Mouse (Mus musculus): ENCODE measurements around the gene Zfp708. TPM values are rescaled to one million over a fixed set of nuclear protein-coding genes. Genes with fewer than 3 reads are reported as not detected.

Gene Zfp708
- polyA plus RNA-seq, 1 experiment from 2014 or later, result 0.93 TPM

Other genes with a start within 250 kb of the Zfp708 start
- gene Gm10767, start 193.1 kb downstream of the Zfp708 start, polyA plus RNA-seq (2015; fragmentation: Nextera tagmentation; extraction: Ambion mirVana), result 0.45 and 0.51 TPM in 2 replicates
- gene Zfp712, start 36.8 kb downstream of the Zfp708 start, polyA plus RNA-seq (2015; fragmentation: Nextera tagmentation; extraction: Ambion mirVana), result 0.83 and 0.92 TPM in 2 replicates
- gene Gm28557, start 10.6 kb upstream of the Zfp708 start, polyA plus RNA-seq (2015; fragmentation: Nextera tagmentation; extraction: Ambion mirVana), result 1.4 and 1.7 TPM in 2 replicates
- gene Rslcan18, start 18.3 kb upstream of the Zfp708 start, polyA plus RNA-seq (2015; fragmentation: Nextera tagmentation; extraction: Ambion mirVana), result 0.13 TPM in 2 replicates
- gene Zfp759, start 23.7 kb upstream of the Zfp708 start, polyA plus RNA-seq (2015; fragmentation: Nextera tagmentation; extraction: Ambion mirVana), result 0.50 and 0.82 TPM in 2 replicates
- gene Rsl1, start 75.2 kb upstream of the Zfp708 start, polyA plus RNA-seq (2015; fragmentation: Nextera tagmentation; extraction: Ambion mirVana), result 1.7 and 1.9 TPM in 2 replicates
- 0.43 and 0.46 TPM in 2 replicates for gene Zfp455, start 96.5 kb upstream of the Zfp708 start, polyA plus RNA-seq (2015; fragmentation: Nextera tagmentation; extraction: Ambion mirVana)
- 0.41 and 0.46 TPM in 2 replicates for gene Zfp458, start 180.5 kb upstream of the Zfp708 start, polyA plus RNA-seq (2015; fragmentation: Nextera tagmentation; extraction: Ambion mirVana)
- gene Zfp457, start 208.5 kb upstream of the Zfp708 start, polyA plus RNA-seq (2015; fragmentation: Nextera tagmentation; extraction: Ambion mirVana), result 0.10 and 0.14 TPM in 2 replicates
- 0.86 and 1.2 TPM in 2 replicates for gene Zfp595, start 234.6 kb upstream of the Zfp708 start, polyA plus RNA-seq (2015; fragmentation: Nextera tagmentation; extraction: Ambion mirVana)